Mouse (Mus musculus) layer of hippocampus, postnatal 36 days (tissue): ENCODE measurements around the gene Map2k6. TPM values are rescaled to one million over a fixed set of nuclear protein-coding genes. Genes with fewer than 3 reads are reported as not detected.
A peak's percentile ranks its signal among the peaks of the same experiment; 100 is the strongest.

Experiments
- DNase-seq, 2 experiments: peaks; one replicate each; pipeline ENCODE4 v3.0.0; 2022
- total RNA-seq, 2 experiments: library from RNA; stranded (reverse); gene quantifications; 2 replicates each; pipeline ENCODE4 v1.2.3; 2021

Gene Map2k6
- total RNA-seq, 2 experiments from 2014 or later = 32.4 to 35.5 TPM

DNA sequence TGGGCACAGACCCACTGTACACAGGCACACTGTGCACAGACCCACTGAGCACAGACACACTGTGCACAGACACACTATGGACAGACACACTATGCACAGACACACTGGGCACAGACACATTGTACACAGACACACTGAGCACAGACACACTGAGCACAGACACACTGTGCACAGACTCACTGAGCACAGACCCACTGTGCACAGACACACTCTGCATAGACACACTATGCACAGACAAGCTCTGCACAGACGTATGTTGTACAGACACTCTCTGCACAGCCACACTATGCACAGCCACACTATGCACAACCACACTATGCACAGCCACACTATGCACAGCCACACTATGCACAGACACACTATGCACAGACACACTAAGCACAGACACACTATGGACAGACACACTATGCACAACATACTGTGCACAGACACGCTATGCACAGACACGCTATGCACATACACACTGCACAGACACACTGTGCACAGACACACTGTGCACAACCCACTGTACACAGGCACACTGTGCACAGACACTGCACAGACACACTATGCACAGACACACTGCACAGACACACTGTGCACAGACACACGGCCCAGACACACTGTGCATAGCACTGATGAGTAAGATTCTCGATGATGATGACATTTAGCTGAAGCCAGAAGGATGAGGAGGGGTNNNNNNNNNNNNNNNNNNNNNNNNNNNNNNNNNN is 54.7 kb downstream of the Map2k6 start:
- DNase-seq = no peak

DNA sequence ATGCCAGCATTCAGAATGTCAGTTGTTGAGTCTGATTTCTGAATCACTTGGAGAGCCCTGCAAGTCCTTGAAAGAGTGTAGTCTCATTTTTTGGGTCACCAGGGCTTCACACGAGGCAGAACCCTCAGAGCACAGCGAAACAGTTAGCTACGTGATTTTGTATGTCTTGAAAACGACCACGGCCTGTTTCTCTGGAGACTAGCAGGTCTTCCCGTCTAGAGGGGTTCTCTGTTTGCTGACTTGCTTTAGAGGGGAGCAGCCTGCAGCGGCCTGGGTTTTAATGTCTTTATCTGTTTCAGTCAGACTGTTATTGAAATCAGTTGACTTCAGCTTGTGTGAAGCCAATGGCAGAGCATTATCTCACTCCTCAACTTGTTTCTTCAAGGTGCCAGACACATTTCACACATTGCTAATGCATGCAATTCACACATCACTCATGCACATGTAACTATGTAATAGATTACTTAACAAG is 58.6 kb downstream of the Map2k6 start:
- no peak for DNase-seq

DNA sequence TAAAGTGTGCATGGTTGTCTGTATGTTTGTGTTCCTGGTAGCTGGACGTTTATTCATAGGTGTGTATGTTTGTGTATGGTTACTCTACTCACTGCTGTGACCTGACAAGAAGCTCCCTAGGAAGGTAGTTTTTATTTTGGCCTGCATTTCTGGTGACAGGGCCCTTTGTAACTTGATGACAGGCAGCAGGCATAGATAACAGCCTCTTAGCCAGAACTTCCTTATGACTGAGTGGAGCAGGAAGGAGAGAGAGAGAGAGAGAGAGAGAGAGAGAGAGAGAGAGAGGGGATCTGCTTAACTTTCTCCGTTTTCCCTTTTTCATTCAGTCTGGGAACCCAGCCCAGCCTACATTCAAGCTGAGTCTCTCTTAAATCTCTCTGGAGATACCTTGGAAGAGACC is 61.6 kb downstream of the Map2k6 start:
- no peak for DNase-seq

DNA sequence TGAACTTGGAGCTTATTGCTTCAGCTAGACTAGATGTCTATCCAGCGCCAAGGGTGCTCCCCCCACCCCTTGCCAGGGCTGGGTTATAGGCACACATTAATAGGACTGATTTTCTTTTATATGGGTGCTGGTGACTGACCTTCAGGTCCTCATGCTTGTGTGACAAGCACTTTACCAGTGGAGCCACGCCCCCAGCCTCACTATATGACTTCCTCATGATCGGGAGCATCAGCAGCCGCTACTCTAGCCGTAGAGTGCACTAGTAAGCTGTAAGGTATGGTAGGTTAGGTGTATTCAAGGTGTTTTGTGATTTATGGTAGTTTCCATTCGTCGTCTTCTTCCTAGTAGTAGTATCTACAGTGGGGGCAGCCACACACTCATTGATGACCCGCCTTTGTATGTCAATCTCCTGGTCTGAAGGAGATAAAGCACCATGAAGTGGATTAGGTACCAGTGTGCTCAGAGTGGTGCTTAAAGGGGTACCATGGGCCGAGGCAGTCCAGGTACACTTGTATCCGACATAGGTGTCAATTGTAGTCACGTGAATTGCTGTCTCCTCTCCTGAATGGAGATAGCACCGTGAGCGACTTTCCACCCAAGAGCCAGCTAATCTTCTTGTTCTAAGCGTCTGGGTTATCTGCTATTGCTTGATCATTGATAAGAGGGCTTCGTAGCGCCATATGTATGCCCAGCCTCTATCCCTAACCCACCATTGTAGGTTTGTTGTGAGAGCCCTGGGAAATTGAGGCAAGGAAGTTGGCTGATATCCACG is 62.8 kb downstream of the Map2k6 start:
- no peak for DNase-seq

DNA sequence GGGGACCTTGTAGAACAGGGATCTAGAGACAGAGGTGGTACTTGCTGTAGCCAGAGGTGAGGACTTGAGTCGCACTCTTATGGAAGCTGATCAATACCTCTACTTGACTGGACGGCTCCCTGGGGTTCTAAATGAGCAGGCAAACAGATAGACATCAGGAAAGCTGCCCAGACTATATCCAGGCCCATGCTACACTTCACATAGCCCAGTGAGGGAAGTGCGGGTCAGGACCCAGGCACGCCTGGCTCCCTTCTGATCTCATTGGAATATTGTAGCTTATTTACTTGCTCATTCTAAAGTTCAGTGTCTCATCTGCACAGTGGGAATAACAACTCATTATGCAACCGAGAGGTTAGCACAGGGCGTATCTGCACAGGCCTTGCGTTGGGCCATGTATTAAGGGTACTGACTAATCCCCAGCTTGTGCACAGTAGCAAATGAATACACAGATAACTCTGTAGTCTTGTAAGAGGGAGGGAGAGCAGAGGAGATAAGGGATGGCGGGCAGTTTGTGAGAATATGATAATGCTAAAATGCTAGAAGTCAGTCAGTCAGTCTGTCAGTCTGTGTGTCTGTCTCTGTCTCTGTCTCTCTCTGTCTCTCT is 64.2 kb downstream of the Map2k6 start:
- DNase-seq = no peak

DNA sequence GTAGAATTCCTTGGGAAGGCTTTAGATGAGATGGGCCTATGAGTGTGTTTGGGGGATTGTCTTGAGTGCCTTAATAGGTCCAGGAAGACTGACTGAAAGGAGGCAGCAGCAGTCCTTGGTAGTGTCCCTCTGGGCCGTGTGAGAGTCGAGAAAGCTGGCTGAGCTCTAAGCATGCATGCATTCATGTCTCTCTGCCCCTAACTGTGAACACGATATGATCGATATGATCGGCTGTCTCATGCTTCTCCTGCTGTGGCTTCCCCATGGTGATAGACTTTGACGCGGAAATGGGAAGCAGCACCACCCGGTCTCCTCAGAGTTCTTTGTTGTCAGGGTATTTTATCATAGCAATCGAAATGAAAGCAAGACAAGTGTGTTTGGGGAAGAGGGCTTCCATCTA is 64.9 kb downstream of the Map2k6 start:
- no peak for DNase-seq

DNA sequence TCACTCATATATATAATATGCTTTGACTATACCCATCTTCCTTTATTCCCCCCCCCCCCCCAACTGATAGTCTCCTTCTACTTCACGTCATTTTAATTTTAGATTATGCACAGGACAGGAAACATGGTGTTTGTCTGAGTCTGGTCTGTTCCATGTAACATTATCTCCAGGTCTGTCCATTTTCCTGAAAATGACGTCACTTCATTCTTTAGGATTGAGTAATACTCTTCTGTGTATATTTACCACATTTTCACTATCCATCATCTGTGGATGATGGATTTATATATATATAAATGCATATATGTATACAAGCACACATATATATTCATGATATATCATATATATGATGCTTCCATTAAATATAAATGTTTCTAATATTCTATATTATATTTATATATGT is 70.1 kb downstream of the Map2k6 start:
- no peak for DNase-seq

DNA sequence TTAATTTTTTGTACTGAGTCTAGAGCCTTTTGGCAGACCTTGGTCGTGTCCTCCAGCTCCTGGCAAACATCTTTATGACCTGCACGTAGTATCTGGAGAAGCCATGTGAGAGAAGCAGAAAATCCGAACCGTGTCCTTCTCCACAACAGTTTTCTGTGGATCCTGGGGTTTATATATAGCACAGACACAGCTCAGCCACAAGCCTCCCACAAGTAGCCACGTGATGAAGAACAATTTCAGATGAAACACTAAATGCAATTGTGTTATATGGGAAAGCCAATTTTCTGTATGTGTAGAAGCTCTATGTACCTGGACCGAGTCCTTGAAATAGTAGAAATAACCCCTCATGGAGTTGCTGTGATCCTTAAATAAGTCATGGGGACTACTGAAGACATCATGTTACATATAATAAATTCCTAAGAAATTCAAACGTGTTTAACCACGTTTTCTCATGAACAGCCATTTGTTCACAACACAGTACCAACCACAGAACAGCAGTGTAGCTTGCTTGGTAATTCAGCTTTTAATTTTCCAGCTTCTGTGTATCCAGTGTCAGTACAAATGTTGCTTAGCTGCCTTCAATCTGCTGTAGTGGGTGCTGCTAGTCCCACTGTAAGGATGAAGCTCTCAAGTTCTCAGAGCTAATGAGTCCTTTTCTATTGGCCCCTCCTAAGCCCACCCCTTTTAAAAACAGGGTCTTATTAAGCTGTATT is 71.8 kb downstream of the Map2k6 start:
- no peak for DNase-seq

DNA sequence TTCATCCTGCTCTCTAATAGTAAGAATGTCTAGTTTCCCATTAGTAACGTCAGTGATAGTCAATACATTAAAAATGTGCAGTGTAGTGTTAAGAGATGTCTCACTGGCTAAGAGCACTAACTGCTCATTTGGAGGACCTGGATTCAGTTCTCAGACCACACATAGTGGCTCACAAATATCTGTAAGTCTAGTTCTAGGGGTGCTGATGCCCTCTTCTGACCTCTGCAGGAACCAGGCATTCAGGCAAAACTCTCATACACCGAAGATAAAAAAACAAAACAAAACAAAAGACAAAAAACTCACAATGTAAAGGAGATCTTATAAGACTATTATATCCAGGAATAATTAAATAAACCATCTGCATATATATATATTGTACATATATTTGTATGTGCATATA is 72.4 kb downstream of the Map2k6 start:
- no peak for DNase-seq

DNA sequence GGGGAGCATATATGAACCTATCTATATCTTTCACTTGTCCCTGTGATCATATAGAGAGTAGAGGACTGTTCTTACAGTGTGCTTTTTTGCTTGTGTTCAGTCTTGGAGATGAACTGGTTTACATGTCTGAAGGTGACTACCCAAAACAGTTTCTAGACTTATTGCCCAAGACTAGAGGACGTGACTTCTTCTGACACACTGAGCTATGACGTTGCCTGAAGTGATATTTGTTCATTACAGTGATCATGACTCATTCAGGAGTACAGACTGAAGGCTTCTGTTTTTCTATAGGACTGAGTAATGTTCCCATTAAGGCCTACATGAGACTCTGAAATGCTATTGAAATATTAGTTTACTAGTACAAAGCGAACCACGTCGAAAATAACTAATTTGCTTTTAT is 73.2 kb downstream of the Map2k6 start:
- no peak for DNase-seq

DNA sequence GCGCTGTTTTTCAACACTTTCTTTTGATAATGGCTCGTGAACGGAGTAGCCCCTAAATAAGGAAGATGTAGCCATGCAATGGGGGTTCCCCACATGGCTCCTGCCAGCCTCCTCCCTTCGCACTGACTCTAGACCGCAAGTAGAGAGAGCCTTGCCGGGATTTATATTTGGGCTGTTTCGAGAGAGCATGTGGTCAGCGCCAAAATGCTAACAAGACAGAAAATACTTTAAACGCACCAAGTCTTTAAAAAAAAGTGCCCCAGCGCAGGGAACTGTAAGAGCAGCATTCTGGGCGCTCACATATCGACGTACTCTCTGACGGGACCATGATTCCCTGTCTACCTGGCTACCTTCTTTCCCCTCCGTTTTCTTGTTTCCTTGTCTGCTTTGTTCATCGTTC is 74.6 kb downstream of the Map2k6 start:
- no peak for DNase-seq

DNA sequence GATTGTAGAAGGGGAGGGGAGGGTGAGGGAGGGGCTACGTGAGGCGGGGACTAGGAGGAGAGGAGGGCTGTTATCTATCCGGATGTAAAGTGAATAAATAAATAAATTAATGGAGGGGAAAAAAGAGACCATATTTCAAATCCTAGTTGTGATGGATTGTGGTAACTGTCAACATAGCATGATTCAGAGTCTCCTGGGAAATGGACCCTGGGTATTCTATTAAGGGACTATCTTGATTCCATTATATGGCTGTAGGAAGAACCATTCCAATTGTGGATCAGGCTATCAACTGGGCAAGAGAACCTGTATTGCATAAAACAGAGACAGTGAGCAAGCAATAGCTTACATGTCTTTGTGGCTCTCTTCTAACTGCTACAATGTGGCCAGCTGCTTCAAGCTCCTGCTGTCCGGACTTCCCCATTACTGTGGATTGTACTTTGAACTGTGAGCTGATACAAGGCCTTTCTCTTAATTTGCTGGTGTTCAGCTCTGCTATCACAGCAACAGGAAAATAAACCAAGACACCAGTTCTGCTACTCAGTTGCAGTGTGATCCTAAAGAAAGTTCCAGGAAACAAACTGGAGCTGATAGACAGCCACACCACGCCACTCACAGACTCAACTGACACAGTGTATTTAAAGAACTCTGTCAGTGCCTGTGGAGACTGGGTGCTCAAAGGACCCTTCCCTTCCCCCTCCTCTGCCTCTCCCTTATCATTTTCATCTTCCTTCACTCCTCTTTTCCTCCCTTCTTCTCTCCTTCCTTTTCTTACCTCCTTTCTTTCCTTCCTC is 77.6 kb downstream of the Map2k6 start:
- DNase-seq = no peak

DNA sequence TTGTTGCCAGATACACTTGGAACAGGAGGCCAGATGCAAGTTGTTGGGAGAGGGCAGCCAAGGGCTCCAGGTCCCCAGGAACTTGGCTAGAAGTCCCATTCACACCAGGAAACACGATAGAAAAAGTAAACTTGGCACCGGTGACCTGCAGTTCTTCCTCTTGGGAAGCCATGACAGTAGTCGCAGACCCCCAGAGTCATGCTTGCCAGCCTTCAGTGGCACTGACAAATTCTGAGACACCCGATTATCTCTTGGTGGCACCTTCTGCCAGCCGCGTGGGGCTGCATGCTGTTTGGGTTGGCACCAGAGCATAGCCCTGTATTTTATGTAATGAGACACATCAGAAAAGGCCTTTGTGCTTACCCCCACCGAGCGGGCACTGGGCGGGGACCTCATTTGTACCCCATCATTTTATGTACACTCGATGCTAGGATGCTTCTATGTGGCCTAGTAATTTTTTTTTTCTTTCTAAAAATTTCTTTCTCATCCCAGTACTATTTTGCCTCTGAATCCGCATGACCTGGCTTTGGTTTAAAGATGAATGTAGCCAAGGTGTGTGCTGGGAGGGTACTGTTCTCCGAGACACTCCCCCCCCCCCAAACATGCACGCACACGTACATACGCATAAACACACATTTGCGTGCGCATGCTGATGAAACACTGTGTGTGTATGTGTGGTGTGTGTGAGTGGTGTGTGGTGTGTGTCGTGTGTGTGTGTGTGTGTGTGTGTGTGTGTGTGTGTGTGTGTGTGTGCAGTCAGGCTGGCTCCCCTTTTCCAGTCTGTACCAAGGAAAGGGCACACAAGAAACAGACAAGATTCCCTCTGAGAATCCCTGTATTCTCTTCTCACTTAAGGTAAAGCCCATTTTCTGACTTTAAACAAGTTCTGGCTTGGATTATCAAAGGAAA is 79.3 kb downstream of the Map2k6 start:
- DNase-seq = peak; percentile 27 to 44

DNA sequence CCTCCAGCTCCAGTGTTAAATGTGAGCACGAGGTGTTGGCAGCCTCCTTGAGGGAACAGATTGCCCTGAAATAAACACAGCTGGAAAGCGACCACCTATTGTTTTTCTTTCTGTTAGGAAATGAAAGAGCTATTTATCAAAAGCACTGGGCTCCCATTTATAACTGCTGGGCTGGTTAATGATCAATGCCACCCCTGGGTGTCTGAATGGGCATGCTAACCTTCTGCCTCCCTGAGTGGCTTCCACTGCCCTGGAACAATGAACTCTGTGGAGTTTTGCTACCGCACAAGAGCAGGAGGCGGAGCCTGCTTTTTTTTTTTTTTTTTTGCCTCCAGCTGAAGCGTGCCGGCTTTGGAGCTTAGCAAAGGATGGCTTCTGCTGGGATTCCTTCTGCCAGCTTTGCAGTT is 80.1 kb downstream of the Map2k6 start:
- DNase-seq = peak in 1 of 2 experiments; percentile 31

DNA sequence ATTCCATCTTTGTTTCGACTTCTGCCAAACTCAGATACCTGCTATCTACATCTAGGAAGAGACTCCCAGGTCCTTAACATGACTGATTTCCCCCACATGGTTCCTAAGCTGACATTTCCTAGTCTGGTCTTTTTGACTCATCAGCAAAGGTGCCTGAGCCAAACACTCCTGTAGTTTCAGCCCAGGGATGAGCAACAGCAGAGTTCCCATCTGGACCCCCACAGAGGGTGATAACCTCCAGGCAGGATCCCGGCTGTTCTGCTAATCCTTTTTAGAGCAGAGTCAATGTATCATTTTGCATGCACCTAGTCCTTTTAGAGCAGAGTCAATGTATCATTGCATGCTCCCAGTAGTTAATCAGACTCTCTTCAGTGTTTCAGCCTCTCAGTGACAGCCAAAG is 82.5 kb downstream of the Map2k6 start:
- no peak for DNase-seq

DNA sequence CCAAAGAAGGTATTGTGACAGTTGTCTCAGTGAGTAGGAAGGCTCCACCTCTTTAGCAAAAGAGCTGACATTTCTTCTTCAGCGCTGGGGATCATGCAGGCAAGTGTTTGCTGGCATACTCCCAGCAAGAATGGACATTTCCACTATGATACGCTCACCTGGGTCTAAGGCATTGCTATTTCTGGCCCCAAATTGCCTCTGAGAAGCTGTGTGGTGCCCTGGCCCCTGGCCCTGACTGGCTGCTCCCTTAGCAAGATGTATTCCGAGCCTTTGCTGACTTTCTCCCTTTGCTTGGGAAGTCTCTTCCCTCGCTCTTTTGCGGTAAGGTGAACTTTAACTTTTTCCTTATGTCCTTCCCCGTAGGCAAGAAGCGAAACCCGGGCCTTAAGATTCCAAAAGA is 83.3 kb downstream of the Map2k6 start:
- no peak for DNase-seq

DNA sequence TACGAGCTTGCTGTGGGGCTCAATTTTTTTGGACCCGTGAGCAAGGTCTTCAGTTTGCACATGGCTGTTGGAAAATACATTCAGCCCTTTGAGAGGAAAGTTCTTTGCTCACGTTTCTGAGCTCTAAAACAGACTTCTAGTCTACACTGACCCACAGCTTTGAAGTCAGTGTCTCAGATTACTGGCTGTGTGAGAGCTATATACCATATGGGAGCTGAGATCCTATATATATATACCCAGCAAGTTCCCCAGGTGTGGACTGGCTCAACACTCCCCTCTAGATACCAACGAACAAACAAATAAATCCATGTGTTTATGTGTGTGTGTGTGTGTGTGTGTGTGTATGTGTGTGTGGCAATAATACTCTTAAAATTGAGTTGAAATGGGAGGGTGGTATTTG is 83.7 kb downstream of the Map2k6 start:
- DNase-seq = no peak

DNA sequence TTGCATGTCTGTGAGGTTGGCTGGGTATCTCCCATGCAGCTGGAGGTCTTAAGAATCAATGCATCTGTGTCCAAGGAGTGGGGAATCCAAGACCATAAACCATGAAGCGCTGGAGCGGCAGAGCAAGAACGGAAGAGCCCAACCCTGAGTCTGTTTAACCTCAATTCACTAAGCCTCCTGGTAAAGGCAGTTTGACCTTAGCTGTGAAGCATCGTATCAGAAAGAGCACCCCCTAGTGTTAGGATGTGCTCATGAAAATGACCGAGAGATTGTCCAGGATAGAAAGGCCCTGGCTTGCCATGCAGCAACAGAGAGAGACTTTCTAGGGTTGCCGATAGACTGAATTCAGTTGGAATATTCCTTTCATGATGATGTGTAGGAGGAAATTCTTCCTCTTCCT is 84.2 kb downstream of the Map2k6 start:
- no peak for DNase-seq

DNA sequence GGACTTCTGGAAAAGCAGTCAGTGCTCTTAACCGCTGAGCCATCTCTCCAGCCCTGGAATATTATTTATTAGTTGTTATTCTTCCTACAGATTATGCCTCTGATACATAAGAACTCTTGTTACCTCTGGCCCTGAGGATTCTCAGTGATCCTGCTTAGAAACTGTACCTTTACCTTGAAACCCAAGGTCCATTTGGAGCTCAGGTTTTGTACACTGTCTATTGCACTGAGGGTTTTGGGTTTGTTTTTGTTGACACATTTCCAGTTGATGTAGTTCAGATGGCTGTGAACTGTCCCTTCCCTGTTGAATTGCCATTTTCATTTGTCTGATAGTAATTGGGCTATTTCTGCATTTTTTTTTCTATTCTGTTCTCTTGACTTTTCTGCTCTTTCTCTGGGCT is 85.5 kb downstream of the Map2k6 start:
- DNase-seq = no peak

DNA sequence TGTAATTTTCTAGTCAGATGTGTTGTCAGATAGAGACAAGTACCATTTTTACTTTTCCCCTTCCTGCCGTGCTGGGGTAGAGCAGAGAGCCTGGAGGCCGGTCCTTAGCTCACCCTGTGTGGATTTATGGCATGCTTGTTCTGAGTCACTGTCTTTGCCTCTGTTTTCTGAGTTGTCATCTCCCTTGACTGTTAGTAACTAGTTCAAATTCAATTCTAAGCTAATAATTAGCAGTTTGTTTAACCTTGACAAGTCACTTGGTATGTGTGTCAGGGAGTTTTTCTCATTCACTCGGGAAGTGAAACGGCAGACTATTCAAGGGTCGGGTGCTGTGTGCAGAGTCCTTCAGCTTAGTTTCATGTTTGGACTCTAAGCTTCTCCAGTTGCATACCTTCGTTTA is 86.2 kb downstream of the Map2k6 start:
- no peak for DNase-seq

DNA sequence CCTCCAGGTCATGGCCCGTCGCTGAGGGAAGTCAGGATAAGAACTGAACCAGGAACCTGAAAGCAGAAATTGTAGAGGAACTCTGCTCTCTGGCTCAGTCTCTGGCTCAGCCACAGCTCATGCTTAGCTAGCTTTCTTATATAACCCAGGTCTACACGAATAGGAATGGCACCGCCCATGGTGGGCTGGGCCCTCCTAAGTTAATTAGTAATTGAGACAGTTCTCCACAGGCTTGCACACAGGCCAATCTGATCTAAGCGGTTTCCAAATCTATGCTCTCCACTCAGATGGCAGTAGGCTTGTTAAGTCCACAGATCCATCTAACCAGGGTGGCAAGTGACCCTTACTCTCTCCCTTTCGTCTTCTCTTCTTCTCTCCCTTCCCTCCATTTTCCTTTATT is 88.9 kb downstream of the Map2k6 start:
- DNase-seq = no peak
